Mouse (Mus musculus) retina, embryonic 14.5 days (tissue): ENCODE results near the gene Gnaq.
"Not testable (repeated sequence)": the region's sequence is repeated elsewhere in the genome, so short reads cannot be mapped to it uniquely, and the experiment has no call there.

Experiments used
- DNase-seq: peaks from one replicate; pipeline ENCODE4 v3.0.0-alpha.2; 2015; ENCODE audit warnings: low spot score

The Gnaq gene

DNA sequence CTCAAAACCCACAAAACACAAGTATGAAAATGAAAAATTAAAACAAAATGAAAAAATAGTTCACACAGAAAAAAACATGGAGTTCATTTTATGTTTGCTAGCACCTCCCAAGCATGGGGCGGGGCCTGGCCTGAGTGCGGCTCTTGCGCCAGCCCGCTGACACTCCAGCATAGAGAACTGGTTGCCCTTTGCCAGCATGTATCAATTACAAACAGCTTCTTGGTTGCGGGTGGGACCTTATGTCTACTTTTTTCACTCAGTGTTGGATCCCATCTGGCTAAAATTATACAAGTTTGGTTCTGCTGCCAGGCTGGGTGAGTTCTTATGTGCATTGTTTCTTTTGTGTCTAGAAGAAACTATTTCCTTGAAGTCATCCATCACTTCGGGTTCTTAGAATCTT, 14.8 kb downstream of the Gnaq start:
- no peak for DNase-seq

GRCm38 (mm10) chr19:16149094-16149493, 16.5 kb downstream of the Gnaq start:
- no peak for DNase-seq

- DNase-seq: no peak
Measured at GRCm38 (mm10) chr19:16150328-16150727, 17.7 kb downstream of the Gnaq start.

DNA sequence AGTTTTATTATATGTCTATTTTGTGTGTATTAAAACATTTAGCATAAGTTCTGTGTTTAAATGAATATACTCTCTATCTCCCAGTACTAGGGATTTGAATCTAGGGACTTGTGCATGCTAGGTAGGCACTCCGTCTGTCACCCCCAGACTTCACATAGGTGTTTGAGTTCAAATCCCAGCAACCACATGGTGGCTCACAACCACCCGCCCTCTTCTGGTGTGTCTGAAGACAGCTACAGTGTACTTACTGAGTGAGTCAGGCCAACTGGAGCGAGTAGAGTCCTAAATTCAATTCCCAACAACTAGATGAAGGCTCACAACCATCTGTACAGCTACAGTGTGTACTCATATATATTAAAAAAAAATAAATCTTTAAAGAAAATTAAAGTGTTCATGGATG, 21.2 kb downstream of the Gnaq start:
- no peak for DNase-seq

GRCm38 (mm10) chr19:16154480-16154879, 21.8 kb downstream of the Gnaq start:
- no peak for DNase-seq

- DNase-seq: no peak
Measured at GRCm38 (mm10) chr19:16157120-16157519, 24.5 kb downstream of the Gnaq start.

DNA sequence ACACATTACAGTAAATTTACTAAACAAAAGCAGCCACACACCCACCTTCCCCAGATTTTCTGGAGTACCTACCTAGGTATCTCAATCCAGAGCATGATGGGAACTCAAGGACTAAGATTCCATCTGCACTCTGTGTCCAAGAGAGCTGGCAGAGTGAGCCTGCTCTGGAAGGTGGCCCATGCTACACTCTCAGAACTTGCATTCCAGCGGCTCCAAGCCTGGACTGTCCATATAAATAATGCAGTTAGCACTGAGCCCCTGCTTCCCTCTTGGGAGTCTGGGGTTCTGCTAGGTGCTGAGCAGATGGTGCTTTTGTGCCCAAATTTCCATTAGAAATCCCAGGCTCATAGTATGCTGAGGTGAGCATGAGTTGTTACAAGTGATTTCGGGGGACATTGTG, 28.1 kb downstream of the Gnaq start:
- no peak for DNase-seq

DNA sequence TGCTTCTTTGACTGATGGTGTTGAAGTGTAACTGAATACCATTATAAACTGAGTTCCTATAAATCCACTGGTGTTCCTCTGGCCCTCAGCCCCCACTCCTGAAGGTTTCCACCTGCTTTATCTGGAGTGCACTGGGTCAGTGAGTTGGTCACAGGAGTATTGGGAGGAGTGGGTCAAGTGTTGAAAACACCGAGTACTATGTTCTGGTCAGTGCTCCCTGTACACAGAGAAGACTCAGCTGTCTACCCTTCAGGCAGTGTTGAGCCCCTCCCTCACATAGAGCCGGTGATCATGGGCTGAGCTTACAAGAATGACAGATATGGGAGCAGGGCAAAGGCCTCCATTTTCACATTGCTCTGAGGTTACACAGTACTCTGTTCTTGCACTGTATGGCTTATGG, 28.6 kb downstream of the Gnaq start:
- no peak for DNase-seq

GRCm38 (mm10) chr19:16164396-16164795, 31.8 kb downstream of the Gnaq start:
- DNase-seq: not testable (repeated sequence)

- DNase-seq: no peak
Measured at GRCm38 (mm10) chr19:16167185-16167584, 34.6 kb downstream of the Gnaq start.

- peak; percentile 42 for DNase-seq
Measured at GRCm38 (mm10) chr19:16168192-16168591, 35.6 kb downstream of the Gnaq start.

GRCm38 (mm10) chr19:16168653-16169198, 36.1 kb downstream of the Gnaq start:
- peak; percentile 22 for DNase-seq

GRCm38 (mm10) chr19:16170724-16171123, 38.1 kb downstream of the Gnaq start:
- DNase-seq: no peak

- DNase-seq: no peak
Measured at GRCm38 (mm10) chr19:16173721-16174120, 41.1 kb downstream of the Gnaq start.

DNA sequence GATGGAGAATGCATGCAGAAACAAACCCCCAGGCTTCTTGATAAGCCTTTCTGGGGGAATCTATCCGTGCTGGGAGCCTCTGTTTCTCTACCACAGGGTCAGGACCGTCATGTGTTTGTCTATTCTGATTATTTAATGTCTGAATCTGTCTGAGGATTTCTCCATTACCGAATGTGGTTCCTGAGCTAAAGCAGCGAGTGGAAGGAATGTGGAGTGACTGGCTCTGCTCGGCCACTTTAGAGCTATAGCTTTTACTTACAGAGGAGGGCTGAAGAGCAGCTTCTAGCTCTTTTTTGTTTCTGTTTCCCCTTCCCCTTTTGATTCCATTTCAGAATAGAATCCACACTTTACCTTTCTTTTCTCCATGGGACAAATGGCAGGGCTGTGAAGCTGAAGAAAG, 43.8 kb downstream of the Gnaq start:
- no peak for DNase-seq

GRCm38 (mm10) chr19:16177139-16177727, 44.6 kb downstream of the Gnaq start:
- DNase-seq: no peak

GRCm38 (mm10) chr19:16181258-16181657, 48.6 kb downstream of the Gnaq start:
- no peak for DNase-seq

DNA sequence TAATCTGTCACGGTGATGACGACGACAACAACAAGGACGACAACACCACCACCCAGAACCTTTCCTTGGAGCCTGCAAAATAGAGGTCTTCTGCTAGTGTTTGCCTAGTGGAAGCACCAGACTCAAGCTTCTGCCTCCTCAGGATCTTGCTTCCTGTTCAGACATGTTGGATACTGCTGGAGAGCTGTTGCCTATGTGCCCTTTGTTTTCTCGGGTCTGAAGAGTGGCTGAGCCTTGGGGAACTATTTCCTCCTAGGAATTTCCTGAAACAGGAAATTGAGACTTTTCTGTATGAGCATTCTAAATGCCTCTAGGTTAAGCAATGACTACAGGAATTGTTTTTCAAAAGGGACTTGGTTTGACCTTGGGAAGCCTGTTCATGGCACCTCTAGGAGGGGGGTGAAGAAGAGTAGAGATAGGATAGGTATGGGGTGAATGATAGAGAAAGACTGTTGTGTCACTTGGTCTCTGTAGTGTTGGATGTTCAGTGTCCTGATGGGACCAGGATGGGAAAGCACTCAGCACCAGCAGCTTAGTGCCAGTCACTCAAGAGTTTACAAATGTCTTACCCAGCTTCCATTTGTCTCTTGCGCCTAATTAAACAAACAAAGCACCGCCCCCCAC, 49.3 kb downstream of the Gnaq start:
- no peak for DNase-seq

DNA sequence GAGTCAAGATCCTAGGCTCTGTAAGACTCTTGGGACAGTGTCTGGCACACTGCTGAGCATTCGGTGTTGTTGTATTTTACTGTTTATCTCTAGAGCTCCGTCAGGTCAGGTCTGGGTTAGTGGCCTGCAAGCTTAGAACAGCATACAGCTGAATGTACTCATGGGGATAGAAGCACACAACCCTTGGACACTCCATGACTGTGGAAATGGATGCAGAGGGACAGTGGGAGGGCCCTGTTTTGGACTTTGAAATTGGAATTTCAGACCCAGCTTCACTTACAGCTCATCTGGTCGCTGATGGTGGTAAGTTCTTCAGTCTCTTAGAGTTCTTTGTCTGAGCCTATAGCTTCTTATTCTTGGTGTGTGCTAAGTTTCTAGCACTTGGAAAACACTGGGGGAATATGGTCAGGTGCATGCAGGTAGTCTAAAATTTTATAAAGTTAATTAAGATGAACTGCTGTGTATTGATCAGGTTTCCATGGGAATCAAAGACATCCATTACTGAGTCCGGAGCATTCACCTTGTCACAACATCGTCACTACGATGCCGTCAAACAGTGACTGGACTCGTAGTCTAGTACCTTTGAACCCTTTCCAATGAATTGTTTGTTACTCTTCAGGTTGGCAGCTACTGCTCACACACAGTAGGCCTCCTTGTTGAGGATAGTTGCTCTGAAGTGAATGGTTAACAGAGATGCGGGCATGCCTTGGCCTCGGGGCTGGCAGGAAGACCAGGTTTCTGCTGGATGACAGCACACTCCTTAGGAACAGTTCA, 51.1 kb downstream of the Gnaq start:
- no peak for DNase-seq

- DNase-seq: no peak
Measured at GRCm38 (mm10) chr19:16186984-16187383, 54.4 kb downstream of the Gnaq start.

DNA sequence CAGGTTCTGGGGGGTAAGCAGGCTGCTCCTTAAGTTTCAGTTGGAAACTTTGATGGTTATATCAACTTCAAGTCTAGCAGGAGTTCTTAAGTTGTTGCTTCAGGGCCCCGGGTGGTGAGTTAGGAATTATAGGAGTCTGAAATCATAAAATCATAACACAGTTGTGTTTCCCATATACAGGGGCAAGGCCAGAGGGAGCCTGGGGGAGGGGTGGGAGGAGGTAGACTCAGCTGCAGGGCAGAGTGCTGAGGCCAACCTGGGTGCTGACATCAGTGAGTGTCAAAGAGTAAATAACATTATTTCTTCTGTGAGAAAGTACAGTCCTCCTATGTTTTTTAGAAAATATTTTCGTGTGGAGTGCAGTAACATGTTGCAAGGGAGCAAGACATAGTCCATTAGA, 55.3 kb downstream of the Gnaq start:
- no peak for DNase-seq

DNA sequence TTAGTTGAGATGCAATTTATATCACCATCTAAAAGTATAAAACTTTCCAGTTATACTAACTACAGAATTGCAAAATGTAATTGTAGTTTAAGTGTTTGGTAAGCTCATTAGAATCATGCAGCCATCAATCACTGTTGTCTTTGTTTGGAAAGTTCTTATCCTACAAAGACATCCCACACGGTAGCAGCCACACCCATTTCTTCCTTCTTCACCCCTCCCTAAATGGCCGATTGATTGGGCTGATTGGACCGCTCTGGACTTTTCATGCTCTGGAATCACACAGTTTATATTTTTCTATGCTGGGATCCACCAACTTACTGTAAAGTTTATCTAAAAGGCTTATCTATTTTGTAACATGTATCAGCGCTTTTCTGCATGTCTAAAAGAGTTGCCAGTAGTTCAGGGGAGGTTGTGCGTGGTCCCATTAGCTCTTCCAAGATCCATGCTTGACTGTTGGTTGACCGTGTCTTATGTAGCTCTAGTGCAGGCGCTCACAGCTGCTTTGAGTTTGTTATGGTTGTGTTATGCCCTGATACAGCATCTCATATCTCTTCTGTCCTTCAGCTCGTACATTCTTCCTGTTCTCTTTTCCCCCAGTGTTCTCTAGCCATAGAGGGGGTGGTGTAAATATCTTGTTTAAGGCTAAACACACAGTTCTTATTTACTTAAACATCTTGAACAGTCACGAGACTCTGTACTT, 56.6 kb downstream of the Gnaq start:
- DNase-seq: no peak

DNA sequence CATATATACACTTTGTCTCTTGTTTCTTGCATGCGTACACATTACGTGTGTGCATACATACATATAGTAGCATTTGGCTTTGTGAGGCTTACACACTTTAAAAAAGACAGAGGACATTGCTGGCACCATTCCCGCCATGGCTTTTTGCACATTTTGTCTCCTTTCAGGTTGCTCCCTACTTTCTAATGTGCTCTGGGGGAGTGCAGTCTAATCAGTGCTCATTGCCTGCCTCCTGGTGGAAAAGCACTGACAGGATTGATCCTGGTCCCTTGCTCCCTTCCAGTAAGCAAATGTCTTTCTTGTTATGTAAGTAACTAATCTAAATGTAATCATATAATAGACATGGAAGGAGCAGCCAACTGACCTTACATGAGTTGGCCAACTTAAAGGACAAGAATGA, 65.5 kb downstream of the Gnaq start:
- DNase-seq: no peak
